Mouse (Mus musculus) left cerebral cortex, postnatal 10 days (tissue): ENCODE results near the gene Cnpy3. TPM values are rescaled to one million over a fixed set of nuclear protein-coding genes. Genes with fewer than 3 reads are reported as not detected.
"Not testable (repeated sequence)": the region's sequence is repeated elsewhere in the genome, so short reads cannot be mapped to it uniquely, and the experiment has no call there.

Source experiments
- DNase-seq, 2 experiments: peaks; one replicate each; pipeline ENCODE4 v3.0.0; 2021 to 2022; ENCODE audit warnings: low spot score in 2 of 2, mixed read lengths in 1 of 2; ENCODE audit errors: extremely low spot score in 1 of 2
- intact Hi-C: fragments of 180-260 bp; cut with DNase I; formaldehyde crosslinking; loops from one replicate; pipeline ENCODE4 v1.15.1; 2025
- total RNA-seq, 2 experiments: library from RNA; stranded (reverse); gene quantifications; 2 replicates each; pipeline ENCODE4 v1.2.3; 2021

Cnpy3 gene
- 10 to 100 TPM; 50.9 to 53.7 TPM for total RNA-seq

DNA sequence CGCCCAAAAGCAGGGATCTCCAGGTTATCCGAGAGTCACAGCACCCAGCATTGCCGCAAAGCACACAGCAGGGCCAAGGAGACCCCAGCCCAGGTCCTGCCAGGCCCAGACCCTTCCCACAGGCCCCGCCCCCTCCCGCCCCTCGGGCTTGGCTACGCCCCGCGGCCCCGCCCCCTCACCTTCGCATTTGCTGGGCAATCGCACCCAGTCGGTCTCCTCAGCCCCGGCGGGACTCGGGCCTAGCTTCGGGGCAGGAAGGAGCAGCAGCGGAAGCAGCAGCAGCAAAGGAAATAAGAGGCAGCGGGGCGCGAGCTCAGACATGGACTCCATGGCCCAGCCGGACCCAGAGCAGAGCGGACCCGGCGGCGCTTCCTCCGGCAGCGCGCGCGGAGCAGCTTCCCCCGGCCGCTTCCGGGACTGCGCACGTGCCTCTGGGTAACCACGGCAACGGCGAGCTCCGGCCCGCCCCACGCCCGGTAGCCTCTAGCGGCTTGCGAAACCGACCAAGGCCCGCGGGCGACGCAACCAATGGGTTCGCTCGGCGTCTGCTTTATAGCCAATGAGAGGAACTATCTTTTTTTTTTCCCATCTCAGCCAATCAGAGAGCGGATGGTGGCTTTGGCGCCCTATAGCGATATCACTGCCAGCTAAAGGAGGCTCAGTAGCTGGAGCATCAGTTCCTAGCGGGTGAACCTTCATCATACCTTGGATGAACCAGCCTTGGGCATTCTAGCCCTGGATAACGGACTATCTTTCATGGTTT lies at the start of gene Cnpy3:
Cnpy3 (minus strand) TSS at position 421 of the 763 bp plus-strand sequence.
- DNase-seq = peak; percentile 99 to 100
- intact Hi-C loops = no loop called here

DNA sequence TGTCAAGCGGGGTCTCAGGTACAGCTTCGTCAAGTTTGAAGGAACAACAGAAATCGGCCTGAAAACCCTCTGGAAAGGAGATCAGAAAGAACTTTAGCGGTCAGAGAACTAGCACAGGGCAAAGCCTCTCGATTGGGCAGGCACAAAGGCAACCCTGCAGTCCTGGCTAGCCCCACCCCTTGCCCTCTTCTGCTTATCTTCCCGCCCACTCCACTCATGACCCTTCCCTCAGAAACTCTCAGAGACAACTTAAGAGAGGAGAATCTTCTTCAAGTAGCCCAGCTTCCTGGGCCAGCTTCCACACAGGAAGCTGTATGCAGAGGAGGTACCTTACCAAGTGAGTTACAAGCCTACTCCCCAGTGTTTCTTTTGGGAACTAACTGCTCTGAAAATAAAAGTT lies 49.7 kb upstream of the Cnpy3 start:
- intact Hi-C loops = no loop called here
- no peak for DNase-seq

GRCm38 (mm10) chr17:46799680-46800079 lies 47.7 kb upstream of the Cnpy3 start:
- intact Hi-C loops = no loop called here
- no peak for DNase-seq

DNA sequence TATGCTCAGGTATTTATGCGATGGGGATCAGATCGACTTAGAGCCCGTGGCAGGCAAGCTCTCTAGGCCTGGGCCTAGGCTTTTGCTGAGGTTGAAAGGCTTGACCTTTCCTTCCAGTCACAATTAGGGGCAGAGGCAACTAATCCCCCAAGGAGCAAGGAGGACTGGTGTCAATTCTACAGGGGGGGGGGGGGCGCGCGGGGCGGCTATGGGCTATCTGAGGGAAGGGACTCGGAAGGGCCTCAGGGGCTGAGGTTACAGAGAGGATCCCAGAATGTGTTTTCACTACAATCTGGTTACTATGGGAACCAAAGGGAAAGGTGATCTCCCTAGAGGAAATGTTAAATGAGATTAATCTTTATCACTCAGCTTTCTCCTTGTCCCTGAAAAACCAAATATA lies 45.4 kb upstream of the Cnpy3 start:
- DNase-seq = no peak
- intact Hi-C loops = no loop called here

DNA sequence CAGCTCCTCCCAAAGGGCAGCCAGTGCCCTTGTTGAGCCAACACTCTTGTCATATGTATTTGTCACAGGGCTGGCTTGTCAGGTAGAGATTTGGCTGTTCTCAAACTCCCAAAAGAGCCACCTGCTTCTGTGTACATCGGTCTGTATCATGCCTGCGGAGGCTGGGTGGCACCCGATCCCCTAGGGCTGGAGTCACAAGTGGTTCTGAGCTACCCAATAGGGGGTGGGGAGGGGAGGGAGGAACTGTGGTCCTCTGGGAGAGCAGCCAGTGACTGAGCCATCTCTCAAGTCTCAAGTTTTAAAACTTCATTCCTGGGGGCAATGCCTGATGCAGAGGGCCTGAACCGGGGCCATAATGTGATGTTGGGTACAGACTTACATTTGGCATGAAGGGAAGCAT lies 44.7 kb upstream of the Cnpy3 start:
- no peak for DNase-seq
- intact Hi-C loops = no loop called here

DNA sequence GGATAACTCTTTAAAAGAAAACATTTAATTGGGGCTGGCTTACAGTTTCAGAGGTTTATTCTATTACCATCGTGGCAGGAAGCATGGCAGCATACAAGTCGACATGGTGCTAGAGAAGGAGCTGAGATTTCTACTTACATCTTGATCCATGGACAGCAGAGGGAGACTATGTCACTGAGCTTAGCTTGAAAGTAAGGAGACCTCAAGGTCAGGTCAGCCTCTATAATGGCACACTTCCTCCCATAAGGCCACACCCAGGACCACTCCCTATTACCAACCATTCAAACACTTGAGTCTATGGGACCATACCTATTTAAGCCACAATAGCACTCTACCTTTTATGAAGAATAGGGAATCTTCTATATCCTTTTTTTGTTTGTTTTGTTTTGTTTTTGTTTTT lies 40.9 kb upstream of the Cnpy3 start:
- DNase-seq = no peak
- intact Hi-C loops = no loop called here

DNA sequence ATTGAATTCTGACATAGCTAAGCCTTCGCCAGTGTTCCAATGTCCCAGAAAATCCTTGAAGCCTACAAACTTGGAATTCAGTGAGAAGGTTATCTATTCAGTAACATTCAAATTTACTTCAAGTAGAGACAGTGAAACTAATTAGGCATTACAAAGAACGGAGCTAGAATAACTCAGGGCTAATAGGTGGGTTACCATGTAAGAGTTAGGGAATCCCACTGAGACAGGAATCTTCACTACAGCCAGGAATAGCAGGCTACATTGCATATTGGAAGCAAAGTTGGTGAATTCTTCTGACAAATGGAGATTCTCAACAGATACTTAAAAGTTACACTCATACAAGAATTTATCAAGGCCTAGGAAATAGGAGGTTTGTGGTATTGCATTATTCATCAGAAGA lies 36.0 kb upstream of the Cnpy3 start:
- intact Hi-C loops, DNase-seq: not testable (repeated sequence)

DNA sequence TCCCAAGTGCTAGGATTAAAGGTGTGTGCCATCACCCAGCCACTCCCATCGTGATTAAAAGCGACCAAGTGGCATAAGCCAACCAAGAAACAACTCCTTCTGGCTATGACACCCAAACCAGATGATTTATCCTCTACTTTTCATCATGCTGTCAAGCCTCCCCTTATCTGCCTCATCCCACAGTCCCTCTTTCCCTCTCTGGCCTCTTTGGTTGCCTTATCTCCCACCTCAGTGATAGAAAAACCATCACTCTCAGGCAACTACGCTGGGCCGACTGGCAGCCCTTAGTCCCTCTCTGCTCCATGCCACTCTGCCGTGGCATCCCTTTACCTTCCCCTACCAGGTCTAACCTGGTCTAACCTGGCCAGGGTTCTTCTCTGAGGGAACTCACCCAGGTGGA lies 34.9 kb upstream of the Cnpy3 start:
- intact Hi-C loops = no loop called here

DNA sequence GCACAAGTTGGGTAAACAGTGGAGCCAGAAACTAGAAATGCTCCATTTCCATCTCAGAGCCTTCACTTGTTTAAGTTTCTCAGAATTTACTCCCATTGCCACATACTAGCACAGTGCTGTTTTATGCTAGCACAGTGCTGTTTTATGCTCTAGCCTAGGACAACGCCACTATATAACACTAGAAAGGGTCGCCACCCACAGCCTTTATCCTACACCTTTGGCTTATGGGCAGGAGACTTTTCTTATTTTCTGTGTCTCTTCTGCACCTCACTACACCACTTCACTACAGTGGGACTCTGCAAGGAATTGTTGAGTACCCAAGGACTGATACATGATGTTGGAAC lies 31.2 kb upstream of the Cnpy3 start:
- no peak for DNase-seq
- intact Hi-C loops = loop anchor here (2.0 kb wide), 1 partner anchor 106 kb away; no protein-coding TSS in a partner anchor

More for the DNA sequence above, 34.9 kb upstream of the Cnpy3 start:
- no peak for DNase-seq

DNA sequence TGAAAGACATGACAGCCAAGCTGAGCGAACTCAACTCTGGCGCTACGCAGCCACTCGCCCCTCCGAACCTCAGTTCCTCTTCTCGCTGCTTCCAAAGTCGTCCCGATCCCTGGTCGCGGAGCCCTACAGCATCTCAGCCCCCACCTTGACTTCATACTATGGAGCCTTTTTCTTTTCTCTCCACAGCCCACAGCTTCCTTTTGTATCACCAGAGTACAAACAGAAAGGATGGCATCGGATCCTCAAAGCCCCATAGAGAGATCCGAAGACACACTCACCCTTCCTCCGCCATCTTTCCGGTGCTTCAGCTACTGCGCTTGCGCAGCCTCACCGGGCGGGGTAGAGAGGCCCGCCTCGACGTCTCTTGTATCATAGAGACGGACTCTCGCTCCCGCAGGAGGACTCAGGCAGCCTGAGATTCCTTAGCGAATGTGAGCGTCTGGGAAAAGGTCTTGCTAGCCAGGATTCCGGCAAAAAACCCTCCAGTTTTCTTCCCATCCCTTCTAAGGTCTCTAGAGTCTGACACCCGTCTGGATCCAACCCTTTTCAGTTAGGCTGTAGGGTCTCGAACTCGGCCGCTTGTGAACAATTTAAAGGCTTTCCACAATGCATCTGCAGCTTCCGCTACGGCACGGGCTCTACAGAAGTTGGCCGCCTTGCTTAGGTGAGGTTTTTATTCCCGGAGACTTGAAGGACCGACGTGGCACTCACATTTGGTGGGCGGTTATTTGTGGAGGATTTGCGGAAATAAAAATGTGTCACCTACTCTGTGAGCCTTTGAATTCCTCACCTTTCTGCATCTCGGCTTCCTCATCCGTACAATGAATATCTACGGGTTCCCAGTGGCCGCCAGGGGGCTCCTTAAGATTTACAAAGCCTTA lies 30.6 kb upstream of the Cnpy3 start, which contains the start of gene Rpl7l1:
Rpl7l1 (minus strand) TSS at position 332 of the 881 bp plus-strand sequence.
- peak; percentile 85 to 95 for DNase-seq
- intact Hi-C loops = loop anchor here (2.0 kb wide), 1 partner anchor 106 kb away; no protein-coding TSS in a partner anchor

DNA sequence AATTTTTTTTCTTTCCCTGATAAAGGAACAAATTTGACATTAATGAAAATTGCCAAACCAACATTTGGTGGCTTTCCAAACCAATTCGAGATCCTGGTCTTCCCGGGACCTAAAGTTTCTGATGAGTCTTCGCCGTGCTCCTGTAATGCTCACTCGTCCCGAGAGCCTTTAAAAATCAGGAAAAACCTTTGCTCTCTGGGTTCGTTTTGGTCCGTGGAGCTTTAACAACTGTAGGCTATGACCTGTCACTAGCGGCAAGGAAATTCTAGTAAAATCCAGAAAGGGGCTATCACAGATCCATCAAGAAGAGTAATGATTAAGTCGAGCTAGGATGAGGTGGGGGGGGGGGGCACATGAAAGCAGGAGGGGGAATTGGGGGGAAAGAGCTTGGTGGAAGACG lies 29.9 kb upstream of the Cnpy3 start:
- intact Hi-C loops = loop anchor here (2.0 kb wide), 1 partner anchor 107 kb away; no protein-coding TSS in a partner anchor
- no peak for DNase-seq

DNA sequence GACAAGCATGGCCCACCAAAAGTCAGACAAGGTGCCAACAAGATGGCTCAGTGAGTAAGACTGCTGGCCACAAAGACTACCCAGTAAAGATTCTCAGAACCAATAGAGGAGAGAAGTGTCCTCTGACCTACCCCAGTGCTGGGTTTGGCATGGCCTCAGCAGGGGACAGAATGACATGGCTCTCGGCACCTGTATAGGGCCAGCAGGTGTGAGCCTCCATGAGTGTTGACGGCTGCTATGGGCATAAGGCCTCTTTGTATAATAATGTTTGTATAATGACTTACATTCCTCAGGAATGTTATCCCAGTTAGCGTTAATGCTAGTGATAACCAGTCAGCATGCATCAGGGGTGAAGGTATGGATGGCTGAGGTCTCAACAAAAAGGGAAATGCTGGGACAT lies 24.1 kb upstream of the Cnpy3 start:
- intact Hi-C loops = no loop called here

GRCm38 (mm10) chr17:46775070-46775469 lies 23.1 kb upstream of the Cnpy3 start:
- no peak for DNase-seq
- intact Hi-C loops = no loop called here

More for the DNA sequence above, 24.1 kb upstream of the Cnpy3 start:
- DNase-seq = no peak

DNA sequence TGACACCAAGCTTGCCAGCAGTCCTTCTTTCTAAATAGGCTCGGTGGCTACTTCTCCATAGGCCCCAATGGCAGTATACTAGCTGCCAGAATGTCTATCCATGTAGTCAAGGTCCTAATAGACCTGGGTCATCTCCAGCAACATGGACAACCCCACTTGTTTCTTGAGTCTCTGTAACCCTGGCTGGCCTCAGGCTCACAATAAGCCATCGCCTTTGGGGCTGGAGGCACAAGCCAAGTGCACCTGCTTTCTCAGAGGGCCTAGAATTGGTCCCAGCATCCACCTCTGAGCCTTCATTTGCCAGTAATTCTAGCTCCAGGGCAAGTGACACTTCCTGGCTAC lies 22.1 kb upstream of the Cnpy3 start:
- intact Hi-C loops = no loop called here

GRCm38 (mm10) chr17:46773278-46774130 lies 21.5 kb upstream of the Cnpy3 start:
- intact Hi-C loops = no loop called here
- no peak for DNase-seq

More for the DNA sequence above, 22.1 kb upstream of the Cnpy3 start:
- DNase-seq = no peak

GRCm38 (mm10) chr17:46772404-46773277 lies 20.6 kb upstream of the Cnpy3 start, which contains the start of gene 2310039H08Rik:
TSS of gene 2310039H08Rik (plus strand) at chr17:46772635.
- intact Hi-C loops = no loop called here
- DNase-seq = peak; percentile 77 to 90

- intact Hi-C loops = no loop called here
- DNase-seq = no peak
These were observed 20.0 kb upstream of the Cnpy3 start for GRCm38 (mm10) chr17:46772038-46772403.

GRCm38 (mm10) chr17:46771616-46772015 lies 19.6 kb upstream of the Cnpy3 start:
- intact Hi-C loops = no loop called here
- peak in 1 of 2 experiments; percentile 31 for DNase-seq
